Mouse (Mus musculus): ENCODE results near the gene Fras1. TPM values are rescaled to one million over a fixed set of nuclear protein-coding genes. Genes with fewer than 3 reads are reported as not detected.
A peak's percentile ranks its signal among the peaks of the same experiment; 100 is the strongest.

Gene Fras1
- total and polyA plus RNA-seq, 3 experiments: 1.00 to 1.6 (median 1.3) TPM

DNA sequence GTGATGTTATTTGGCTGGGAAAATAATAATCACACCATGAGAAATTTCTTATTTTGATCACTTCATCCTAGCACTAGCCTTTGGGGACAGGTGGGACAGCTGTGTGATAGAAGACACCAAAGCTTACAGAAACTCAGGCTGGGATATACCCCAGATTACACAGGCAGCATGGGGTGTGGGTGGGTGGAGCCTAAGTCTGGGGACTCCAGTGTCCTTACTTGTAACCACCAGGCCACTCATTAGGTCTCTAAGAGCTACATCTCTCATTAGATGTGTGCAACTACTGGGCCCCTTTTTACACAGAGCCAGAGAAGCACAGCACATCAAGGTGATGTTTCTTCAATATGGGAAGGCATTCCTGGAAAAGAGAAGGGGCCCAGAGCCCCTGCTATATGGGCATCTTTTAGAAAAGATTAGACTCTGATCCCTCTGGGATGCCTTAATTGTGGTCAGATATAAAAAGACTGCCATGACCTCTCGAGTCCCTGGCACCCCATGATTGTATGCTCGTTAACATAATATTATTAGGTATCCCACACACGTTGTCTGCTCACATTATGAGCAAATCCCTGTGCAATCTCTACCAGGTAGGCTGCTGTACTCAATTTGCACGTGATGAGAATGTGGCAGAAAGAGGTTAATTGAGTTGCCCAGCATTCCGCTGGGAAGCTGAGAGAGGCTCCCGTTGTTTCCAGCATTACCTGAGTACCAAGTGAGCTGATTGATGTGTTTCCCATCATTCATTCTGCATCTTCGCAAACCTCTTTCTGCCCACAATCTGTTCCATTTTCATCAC lies 230.4 kb downstream of the Fras1 start:
- TF ChIP-seq CTCF (IDR thresholded peaks at IDR 0.05) (no peak), EP300 (IDR thresholded peaks at IDR 0.05; ENCODE audit: insufficient read depth, low read depth, low read length) (no peak), POLR2A (IDR thresholded peaks at IDR 0.05; ENCODE audit: insufficient read depth, low read depth, low read length) (no peak)
- DNase-seq: no peak

DNA sequence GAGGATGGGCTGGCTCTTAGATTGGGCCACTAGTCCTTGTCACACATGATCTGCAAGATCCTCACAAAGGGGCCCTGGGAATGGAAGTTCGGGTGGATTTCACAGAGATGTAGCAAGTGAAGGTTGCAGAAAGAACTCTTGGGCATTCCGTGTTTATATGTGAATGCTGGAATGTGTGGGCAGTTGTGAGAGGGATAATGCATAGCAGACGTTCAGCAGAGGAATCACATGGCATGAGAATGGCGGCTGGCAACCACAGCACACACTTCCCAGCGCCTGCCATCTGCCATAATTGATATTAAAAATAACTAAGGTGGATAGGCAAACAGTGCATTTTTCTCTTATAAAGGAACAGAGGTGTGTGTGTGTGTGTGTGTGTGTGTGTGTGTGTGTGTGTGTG lies 234.3 kb downstream of the Fras1 start:
- no peaks in the 10 kb centered on the region for H3K36me3 ChIP-seq (ENCODE audit: control insufficient read depth, insufficient read depth, low read length)
- H3K4me1 ChIP-seq (ENCODE audit: control insufficient read depth, insufficient read depth, low read length): no peaks in the 10 kb centered on the region
- intact Hi-C loops (cut with DNase I): no loop called here
- H3K27me3 ChIP-seq (ENCODE audit: control insufficient read depth, insufficient read depth, low read length): no peaks in the 10 kb centered on the region
- H3K9ac ChIP-seq (ENCODE audit: low read depth, low read length): no peak overlapping the region
- H3K79me2 ChIP-seq (replicated peaks; ENCODE audit: control insufficient read depth, insufficient read depth, low read length): no peaks in the 10 kb centered on the region
- TF ChIP-seq POLR2A (IDR thresholded peaks at IDR 0.05; ENCODE audit: insufficient read depth, low read depth, low read length) (no peak), CTCF (IDR thresholded peaks at IDR 0.05) (no peak), EP300 (IDR thresholded peaks at IDR 0.05; ENCODE audit: insufficient read depth, low read depth, low read length) (no peak)
- DNase-seq: no peak
- WGBS: 86% methylated on average over 5 of the region's 5 CpGs
- H3K4me3 ChIP-seq: no peak overlapping the region
- H3K27ac ChIP-seq: no peak overlapping the region

More for the DNA sequence above, 230.4 kb downstream of the Fras1 start:
- H3K27me3 ChIP-seq (ENCODE audit: control insufficient read depth, insufficient read depth, low read length): no peaks in the 10 kb centered on the region
- H3K79me2 ChIP-seq (replicated peaks; ENCODE audit: control insufficient read depth, insufficient read depth, low read length): no peaks in the 10 kb centered on the region
- H3K4me1 ChIP-seq (ENCODE audit: control insufficient read depth, insufficient read depth, low read length): no peaks in the 10 kb centered on the region
- no peak overlapping the region for H3K9ac ChIP-seq (ENCODE audit: low read depth, low read length)
- H3K36me3 ChIP-seq (ENCODE audit: control insufficient read depth, insufficient read depth, low read length): no peaks in the 10 kb centered on the region
- no peak overlapping the region for H3K27ac ChIP-seq
- 74% methylated on average over 7 of the region's 7 CpGs for WGBS
- intact Hi-C loops (cut with DNase I): no loop called here
- no peak overlapping the region for H3K4me3 ChIP-seq

DNA sequence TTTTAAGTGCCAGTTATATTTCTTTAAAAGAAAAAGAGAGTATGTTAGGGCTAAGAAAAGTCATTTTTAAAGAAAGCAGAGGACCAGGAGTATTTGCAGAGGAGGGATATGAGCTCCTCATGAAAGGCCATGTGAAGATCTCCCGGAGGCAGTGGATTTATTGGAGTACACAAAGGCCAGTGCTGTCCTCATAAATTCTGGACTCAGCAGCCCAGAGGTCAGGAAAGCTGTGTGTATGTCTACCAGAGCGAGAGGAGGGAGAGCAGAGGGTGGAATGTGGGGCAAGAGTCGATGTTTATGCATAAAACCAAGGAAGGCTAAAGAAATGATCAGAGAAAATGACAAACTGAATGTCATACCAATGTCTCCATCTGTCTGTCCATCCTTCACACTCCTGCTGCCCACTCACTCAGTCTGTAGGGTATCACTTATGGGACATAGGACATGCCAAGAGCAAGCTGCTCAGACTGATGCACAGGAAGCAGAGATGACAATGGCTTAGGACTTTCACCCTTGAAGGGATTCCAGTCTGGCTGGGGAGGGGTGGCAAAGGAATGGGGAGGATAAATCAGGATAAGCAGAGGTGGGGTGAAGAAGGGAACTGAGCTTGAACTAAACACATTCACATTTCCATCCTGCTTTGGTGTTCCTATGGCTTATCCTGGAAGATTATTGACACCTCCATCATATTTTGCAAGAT lies 235.0 kb downstream of the Fras1 start:
- Histone ChIP-seq H3K79me2 (replicated peaks; ENCODE audit: control insufficient read depth, insufficient read depth, low read length) (no peaks in the 10 kb centered on the region), H3K27me3 (ENCODE audit: control insufficient read depth, insufficient read depth, low read length) (no peaks in the 10 kb centered on the region), H3K36me3 (ENCODE audit: control insufficient read depth, insufficient read depth, low read length) (no peaks in the 10 kb centered on the region), H3K4me1 (ENCODE audit: control insufficient read depth, insufficient read depth, low read length) (no peaks in the 10 kb centered on the region), H3K27ac (no peak overlapping the region), H3K4me3 (no peak overlapping the region), H3K9ac (ENCODE audit: low read depth, low read length) (no peak overlapping the region)
- 80% methylated on average over 3 of the region's 3 CpGs for WGBS
- no peak for TF ChIP-seq EP300 (IDR thresholded peaks at IDR 0.05; ENCODE audit: insufficient read depth, low read depth, low read length)
- TF ChIP-seq POLR2A (IDR thresholded peaks at IDR 0.05; ENCODE audit: insufficient read depth, low read depth, low read length): no peak
- no peak for TF ChIP-seq CTCF (IDR thresholded peaks at IDR 0.05)
- no peak for DNase-seq
- intact Hi-C loops (cut with DNase I): no loop called here

DNA sequence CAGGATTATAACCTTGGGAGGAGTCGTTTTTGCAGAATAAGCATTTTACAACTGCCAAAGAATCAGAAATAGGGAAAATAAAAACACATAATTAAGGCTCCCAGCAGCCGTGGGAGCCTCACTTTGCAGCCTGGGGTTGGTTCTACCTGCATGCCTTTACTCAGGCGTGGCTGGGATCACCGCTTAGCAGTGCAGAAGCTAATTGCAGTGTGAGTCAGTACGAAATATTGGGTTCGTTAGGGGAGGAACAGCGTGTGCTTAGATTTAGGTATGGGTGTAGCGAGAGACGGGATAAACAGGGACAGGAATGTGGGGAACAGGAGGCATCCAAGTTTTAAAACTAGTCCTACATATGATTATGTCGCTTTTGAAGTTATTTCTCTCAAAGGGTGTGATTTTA lies 238.3 kb downstream of the Fras1 start:
- intact Hi-C loops (cut with DNase I): no loop called here
- DNase-seq: no peak
- WGBS: 88% methylated on average over 10 of the region's 10 CpGs
- Histone ChIP-seq H3K27ac (no peak overlapping the region), H3K4me1 (ENCODE audit: control insufficient read depth, insufficient read depth, low read length) (no peaks in the 10 kb centered on the region; the same call in none of the 2 replicates), H3K79me2 (replicated peaks; ENCODE audit: control insufficient read depth, insufficient read depth, low read length) (no peaks in the 10 kb centered on the region), H3K36me3 (ENCODE audit: control insufficient read depth, insufficient read depth, low read length) (no peaks in the 10 kb centered on the region), H3K4me3 (no peak overlapping the region), H3K27me3 (ENCODE audit: control insufficient read depth, insufficient read depth, low read length) (no peaks in the 10 kb centered on the region), H3K9ac (ENCODE audit: low read depth, low read length) (no peak overlapping the region)
- TF ChIP-seq POLR2A (IDR thresholded peaks at IDR 0.05; ENCODE audit: insufficient read depth, low read depth, low read length): no peak
- no peak for TF ChIP-seq EP300 (IDR thresholded peaks at IDR 0.05; ENCODE audit: insufficient read depth, low read depth, low read length)
- TF ChIP-seq CTCF (IDR thresholded peaks at IDR 0.05): no peak

DNA sequence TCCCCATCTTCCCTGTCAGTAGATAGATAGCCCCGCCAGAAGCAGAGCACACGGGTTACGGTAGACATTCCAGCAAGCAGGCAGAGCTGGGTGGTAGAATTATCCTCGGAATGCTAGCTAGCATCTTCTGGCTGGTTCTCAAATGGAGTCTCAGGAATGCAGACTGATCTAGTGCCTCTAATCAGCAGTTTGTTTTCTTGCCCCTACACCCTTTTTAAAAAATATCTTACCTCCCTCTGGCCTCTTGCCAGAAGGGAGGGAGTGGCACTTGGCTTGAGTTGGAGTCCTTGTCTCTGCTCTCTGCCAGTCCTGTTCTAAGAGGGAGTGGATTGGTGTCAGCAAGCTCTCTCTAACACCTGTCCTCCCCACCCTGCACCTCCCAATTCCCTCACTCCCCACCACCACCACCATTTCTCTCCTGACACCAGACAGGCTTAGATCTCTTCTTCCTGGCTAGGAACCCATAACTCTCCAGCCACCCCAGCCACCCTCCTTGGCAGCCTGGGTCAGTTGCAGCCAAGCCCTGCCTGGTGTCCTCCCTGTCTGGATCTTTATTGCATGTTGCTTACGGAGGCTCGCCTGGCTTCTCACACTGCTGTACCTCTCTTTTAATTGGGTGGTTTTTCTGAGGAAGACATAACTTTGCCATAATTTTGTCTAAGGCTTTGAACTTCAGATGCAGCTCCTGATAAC lies 243.3 kb downstream of the Fras1 start:
- TF ChIP-seq EP300 (IDR thresholded peaks at IDR 0.05; ENCODE audit: insufficient read depth, low read depth, low read length): no peak
- no peak for TF ChIP-seq POLR2A (IDR thresholded peaks at IDR 0.05; ENCODE audit: insufficient read depth, low read depth, low read length)
- H3K9ac ChIP-seq (ENCODE audit: low read depth, low read length): no peak overlapping the region
- no peaks in the 10 kb centered on the region for H3K36me3 ChIP-seq (ENCODE audit: control insufficient read depth, insufficient read depth, low read length)
- no peak overlapping the region for H3K4me3 ChIP-seq
- H3K27ac ChIP-seq: no peak overlapping the region
- intact Hi-C loops (cut with DNase I): no loop called here
- peak in 1 of 2 experiments; percentile 44 for DNase-seq
- no peaks in the 10 kb centered on the region; the same call in none of the 2 replicates for H3K4me1 ChIP-seq (ENCODE audit: control insufficient read depth, insufficient read depth, low read length)
- H3K27me3 ChIP-seq (ENCODE audit: control insufficient read depth, insufficient read depth, low read length): no peaks in the 10 kb centered on the region
- no peaks in the 10 kb centered on the region for H3K79me2 ChIP-seq (replicated peaks; ENCODE audit: control insufficient read depth, insufficient read depth, low read length)
- WGBS: 32% methylated on average over 6 of the region's 6 CpGs

Data from heart, adult 2 months (tissue).